ENCODE assay signal across 11 mouse cellular contexts in genomic region chr7:38190056-38190835, GRCm38 (mm10). TPM values are rescaled to one million over a fixed set of nuclear protein-coding genes. Genes with fewer than 3 reads are reported as not detected.
DNase-seq lines count a peak whose midpoint lies in the region; TF ChIP-seq lines count a peak whose summit lies in the region.
"Had no signal": no experiment of that assay in that cellular context is flagged by ENCODE, and none has a peak within 500 bp of the region (broad histone marks: within the 10 kb centered on the region; RNA-seq: fewer than 3 reads in every experiment).

No protein-coding gene starts in this region.

- H3K9me3 ChIP-seq in embryonic facial prominence, embryonic 10.5 days: no peaks in the 10 kb centered on the region
- H3K9me3 ChIP-seq: embryonic facial prominence, embryonic 13.5 days; heart, embryonic 13.5 days; lung, embryonic 15.5 days had no signal

- no peak overlapping the region for H3K4me3 ChIP-seq in kidney, adult 2 months (ENCODE audit: insufficient read depth, low read depth, low read length)
- H3K4me3 ChIP-seq in testis, adult 2 months (ENCODE audit: control insufficient read depth, low read depth, low read length): no peak overlapping the region
- H3K4me3 ChIP-seq in embryonic facial prominence, embryonic 10.5 days: no peak overlapping the region
- H3K4me3 ChIP-seq: embryonic facial prominence, embryonic 13.5 days; heart, embryonic 13.5 days; lung, embryonic 15.5 days had no signal

- H3K27ac ChIP-seq in kidney, adult 2 months (ENCODE audit: insufficient read depth, low read depth, low read length): no peak overlapping the region
- no peak overlapping the region for H3K27ac ChIP-seq in testis, adult 2 months (ENCODE audit: control insufficient read depth, insufficient read depth, low read depth, low read length)
- no peak overlapping the region for H3K27ac ChIP-seq in embryonic facial prominence, embryonic 10.5 days (replicated peaks)
- H3K27ac ChIP-seq: embryonic facial prominence, embryonic 13.5 days; heart, embryonic 13.5 days had no signal

- H3K4me1 ChIP-seq in kidney, adult 2 months (ENCODE audit: control insufficient read depth, insufficient read depth, low read length): 0 out of 2 replicates have a peak, but pooled peaks cover 2% of the 10 kb centered on the region
- peaks cover 2% of the 10 kb centered on the region; the same call in 1 of the 2 replicates for H3K4me1 ChIP-seq in testis, adult 2 months (ENCODE audit: control insufficient read depth, insufficient read depth, low read length)
- no peaks in the 10 kb centered on the region for H3K4me1 ChIP-seq in embryonic facial prominence, embryonic 10.5 days
- H3K4me1 ChIP-seq: embryonic facial prominence, embryonic 13.5 days; heart, embryonic 13.5 days; lung, embryonic 15.5 days had no signal

- TF ChIP-seq POLR2A in kidney, adult 2 months (IDR thresholded peaks at IDR 0.05; ENCODE audit: low read depth, low read length): no peak
- no peak for TF ChIP-seq POLR2A in testis, adult 2 months (IDR thresholded peaks at IDR 0.05; ENCODE audit: control insufficient read depth, low read depth, low read length)

- DNase-seq in kidney, adult 2 months: no peak
- no peak for DNase-seq in kidney, adult 9 months
- no peak for DNase-seq in testis, postnatal 10 days (ENCODE audit: low spot score)
- peak; percentile 55 for DNase-seq in adipocyte (ENCODE audit: low spot score)
- DNase-seq in adrenal gland, postnatal 25 days: no peak
- no peak for DNase-seq in embryonic facial prominence, embryonic 10.5 days (ENCODE audit: low spot score)
- DNase-seq: cerebellum, adult 18-20 months had no signal

- no peaks in the 10 kb centered on the region for H3K27me3 ChIP-seq in kidney, adult 2 months (replicated peaks; ENCODE audit: control insufficient read depth, insufficient read depth, low read length)
- H3K27me3 ChIP-seq in testis, adult 2 months (ENCODE audit: control insufficient read depth, insufficient read depth, low read length): no peaks in the 10 kb centered on the region
- H3K27me3 ChIP-seq in embryonic facial prominence, embryonic 10.5 days (replicated peaks; ENCODE audit: low read depth, poor library complexity, severe bottlenecking): no peaks in the 10 kb centered on the region
- H3K27me3 ChIP-seq: embryonic facial prominence, embryonic 13.5 days; heart, embryonic 13.5 days; lung, embryonic 15.5 days had no signal

- no peaks in the 10 kb centered on the region for H3K36me3 ChIP-seq in kidney, adult 2 months (ENCODE audit: control insufficient read depth, insufficient read depth, low read length)
- no peaks in the 10 kb centered on the region for H3K36me3 ChIP-seq in testis, adult 2 months (ENCODE audit: control insufficient read depth, insufficient read depth, low read length)
- peaks cover 25% of the 10 kb centered on the region for H3K36me3 ChIP-seq in embryonic facial prominence, embryonic 10.5 days (replicated peaks)
- H3K36me3 ChIP-seq: lung, embryonic 15.5 days had no signal

- peak; percentile 25; the same call in 1 of the 2 replicates for TF ChIP-seq CTCF in kidney, adult 2 months (conservative IDR thresholded peaks at IDR 0.05; ENCODE audit: insufficient read depth, insufficient read length, low read depth, low read length)
- peak; percentile 35; the same call in 1 of the 2 replicates for TF ChIP-seq CTCF in testis, adult 2 months (IDR thresholded peaks at IDR 0.05; ENCODE audit: control insufficient read depth, insufficient read depth, insufficient replicate concordance, low read depth, low read length)

- WGBS in kidney, adult 2 months: 88% methylated on average over 8 of the region's 8 CpGs
- 90% methylated on average over 8 of the region's 8 CpGs for WGBS in embryonic facial prominence, embryonic 10.5 days

RNA-seq across cellular contexts. Expression of gene 1600014C10Rik, which starts 7.2 kb away (rescaled TPM):
- 31.0 and 39.7 TPM in 2 replicates for polyA plus RNA-seq in kidney, adult 2 months (2012; rRNA removed)
- 1.9 and 3.1 TPM in 2 replicates for polyA plus RNA-seq in testis, adult 2 months (2012; rRNA removed)
- total RNA-seq in adrenal gland, postnatal 25 days (2021): 31.1 and 39.9 TPM in 2 replicates
- 15.5 and 17.4 TPM in 2 replicates for polyA plus RNA-seq in embryonic facial prominence, embryonic 10.5 days (2016; fragmentation: Nextera tagmentation; extraction: Ambion mirVana)

RNA-seq across cellular contexts. Expression of gene Plekhf1, which starts 37.6 kb away (rescaled TPM):
- 6.3 and 6.4 TPM in 2 replicates for polyA plus RNA-seq in kidney, adult 2 months (2012; rRNA removed)
- polyA plus RNA-seq in testis, adult 2 months (2012; rRNA removed): 2.7 and 2.8 TPM in 2 replicates
- total RNA-seq in adrenal gland, postnatal 25 days (2021): 1.9 and 2.2 TPM in 2 replicates
- polyA plus RNA-seq in embryonic facial prominence, embryonic 10.5 days (2016; fragmentation: Nextera tagmentation; extraction: Ambion mirVana): 3.0 and 3.3 TPM in 2 replicates
